In genomic region chr1:160963199-160963598, GRCm38 (mm10) we compare ENCODE assay signal across 29 mouse cellular contexts. TPM values are rescaled to one million over a fixed set of nuclear protein-coding genes. Genes with fewer than 3 reads are reported as not detected.
DNase-seq lines count a peak whose midpoint lies in the region; ATAC-seq and TF ChIP-seq lines count a peak whose summit lies in the region.
"Had no signal": no experiment of that assay in that cellular context is flagged by ENCODE, and none has a peak within 500 bp of the region (broad histone marks: within the 10 kb centered on the region; RNA-seq: fewer than 3 reads in every experiment).

No protein-coding gene starts in this region.

- no peak for TF ChIP-seq POLR2A in MEL (IDR thresholded peaks at IDR 0.05; ENCODE audit: control insufficient read depth in 1 of 2, insufficient read depth in 1 of 2, low read depth in 1 of 2, low read length in 2 of 2, poor library complexity in 1 of 2)

- DNase-seq in liver, embryonic 13.5 days, result no peak
- DNase-seq in liver, result no peak
- peak; percentile 28 for DNase-seq in 416B (ENCODE audit: low read depth)
- DNase-seq in MEL (ENCODE audit: low read depth, low spot score), result peak; percentile 90
- no peak for DNase-seq in midbrain, embryonic 11.5 days (ENCODE audit: low spot score, missing footprints)
- no peak for DNase-seq in heart, adult 11 months
- DNase-seq: adrenal gland, adult 8-10 months; adrenal gland, postnatal 25 days; cerebellum, adult 18-20 months; cerebellum, adult 9-10 months; cerebellum, postnatal 14 days; forebrain, postnatal 0 days; gastrocnemius, adult 2 months; gastrocnemius, postnatal 14 days; heart, adult 18-20 months; heart, postnatal 10 days; heart, postnatal 4 days had no signal

- no peaks in the 10 kb centered on the region for H3K9me3 ChIP-seq in liver, embryonic 13.5 days (replicated peaks)
- H3K9me3 ChIP-seq in MEL (replicated peaks; ENCODE audit: insufficient read depth, low read length), result no peaks in the 10 kb centered on the region
- no peaks in the 10 kb centered on the region for H3K9me3 ChIP-seq in midbrain, embryonic 11.5 days (ENCODE audit: control insufficient read depth, low read length)
- no peaks in the 10 kb centered on the region for H3K9me3 ChIP-seq in midbrain, embryonic 13.5 days
- H3K9me3 ChIP-seq: embryonic facial prominence, embryonic 12.5 days; embryonic facial prominence, embryonic 15.5 days; heart, embryonic 12.5 days; heart, embryonic 15.5 days had no signal

- no peaks in the 10 kb centered on the region for H3K79me2 ChIP-seq in MEL (ENCODE audit: control insufficient read depth, insufficient read depth, low read length, poor library complexity)

- 0 out of 2 replicates have a peak, but pooled peaks have one; percentile 31 for ATAC-seq in liver, embryonic 13.5 days (ENCODE audit: low read depth)
- peak; percentile 72 for ATAC-seq in common myeloid progenitor, adult 5-6 weeks (replicated peaks; ENCODE audit: low read depth, poor library complexity, severe bottlenecking)
- ATAC-seq in midbrain, embryonic 11.5 days (ENCODE audit: low FRiP score), result no peak
- ATAC-seq in midbrain, embryonic 13.5 days, result no peak
- ATAC-seq: activated CD4-positive, CD25-positive, alpha-beta regulatory T cell, adult 4 months; CD4-positive, CD25-positive, alpha-beta regulatory T cell, adult 4 months; forebrain, embryonic 14.5 days; forebrain, postnatal 0 days; hindbrain, postnatal 0 days; inflammation-experienced regulatory T-cells, adult 6 months had no signal

- TF ChIP-seq RAD21 in MEL (IDR thresholded peaks at IDR 0.05; ENCODE audit: low read depth, low read length), result no peak

- no peaks in the 10 kb centered on the region for H3K27me3 ChIP-seq in liver, embryonic 13.5 days
- no peaks in the 10 kb centered on the region for H3K27me3 ChIP-seq in MEL (ENCODE audit: control insufficient read depth in 1 of 2, insufficient read depth in 2 of 2, low read length in 2 of 2)
- H3K27me3 ChIP-seq in midbrain, embryonic 11.5 days (ENCODE audit: control insufficient read depth, insufficient read depth, low read length), result no peaks in the 10 kb centered on the region
- H3K27me3 ChIP-seq in midbrain, embryonic 13.5 days, result no peaks in the 10 kb centered on the region
- H3K27me3 ChIP-seq: embryonic facial prominence, embryonic 12.5 days; embryonic facial prominence, embryonic 15.5 days; heart, embryonic 12.5 days; heart, embryonic 15.5 days had no signal

- no peak overlapping the region for H3K4me2 ChIP-seq in liver, embryonic 13.5 days
- no peak overlapping the region for H3K4me2 ChIP-seq in midbrain, embryonic 11.5 days
- no peak overlapping the region for H3K4me2 ChIP-seq in midbrain, embryonic 13.5 days (replicated peaks)
- H3K4me2 ChIP-seq: embryonic facial prominence, embryonic 12.5 days; embryonic facial prominence, embryonic 15.5 days; heart, embryonic 12.5 days; heart, embryonic 15.5 days; hindbrain, embryonic 14.5 days had no signal

- peak; percentile 96 for TF ChIP-seq EP300 in MEL (IDR thresholded peaks at IDR 0.05; ENCODE audit: low read depth in 1 of 2, low read length in 2 of 2)

- no peak overlapping the region for H3K4me3 ChIP-seq in liver, embryonic 13.5 days (replicated peaks)
- no peak overlapping the region for H3K4me3 ChIP-seq in MEL (ENCODE audit: control insufficient read depth in 1 of 2, insufficient read depth in 1 of 2, low read depth in 2 of 2, low read length in 2 of 2)
- no peak overlapping the region for H3K4me3 ChIP-seq in midbrain, embryonic 11.5 days (ENCODE audit: low read depth, low read length)
- H3K4me3 ChIP-seq in midbrain, embryonic 13.5 days (replicated peaks), result no peak overlapping the region
- H3K4me3 ChIP-seq: embryonic facial prominence, embryonic 12.5 days; embryonic facial prominence, embryonic 15.5 days; gastrocnemius, adult 2 months; heart, embryonic 12.5 days; heart, embryonic 15.5 days had no signal

- no peak overlapping the region for H3K9ac ChIP-seq in liver, embryonic 13.5 days
- H3K9ac ChIP-seq in MEL (ENCODE audit: control insufficient read depth, low read depth, low read length, poor library complexity, severe bottlenecking), result no peak overlapping the region
- H3K9ac ChIP-seq in midbrain, embryonic 11.5 days (ENCODE audit: low read length), result no peak overlapping the region
- no peak overlapping the region for H3K9ac ChIP-seq in midbrain, embryonic 13.5 days (replicated peaks)
- H3K9ac ChIP-seq: embryonic facial prominence, embryonic 12.5 days; embryonic facial prominence, embryonic 15.5 days; forebrain, postnatal 0 days; heart, embryonic 12.5 days; heart, embryonic 15.5 days; hindbrain, embryonic 14.5 days had no signal

- TF ChIP-seq CTCF in MEL (IDR thresholded peaks at IDR 0.05 in 2 of 3, conservative IDR thresholded peaks at IDR 0.05 in 1 of 3; ENCODE audit: control insufficient read depth in 1 of 3, insufficient read depth in 1 of 3, low read depth in 2 of 3, low read length in 3 of 3, poor library complexity in 1 of 3, severe bottlenecking in 1 of 3), result no peak

- 70% methylated on average over 7 of the region's 7 CpGs for WGBS in liver, embryonic 13.5 days (ENCODE audit: insufficient replicate concordance)
- 93% methylated on average over 7 of the region's 7 CpGs for WGBS in midbrain, embryonic 11.5 days
- WGBS in midbrain, embryonic 13.5 days, result 90% methylated on average over 7 of the region's 7 CpGs

- peaks cover 76% of the 10 kb centered on the region for H3K36me3 ChIP-seq in liver, embryonic 13.5 days
- peaks cover 22 to 54% of the 10 kb centered on the region in 2 experiments for H3K36me3 ChIP-seq in MEL (ENCODE audit: control insufficient read depth in 1 of 2, insufficient read depth in 2 of 2, low read length in 2 of 2)
- H3K36me3 ChIP-seq in midbrain, embryonic 11.5 days (ENCODE audit: control insufficient read depth, insufficient read depth, low read length), result peaks cover 17% of the 10 kb centered on the region
- peaks cover 76% of the 10 kb centered on the region for H3K36me3 ChIP-seq in midbrain, embryonic 13.5 days

- no peaks in the 10 kb centered on the region for H3K4me1 ChIP-seq in liver, embryonic 13.5 days (replicated peaks)
- peaks cover 9 to 17% of the 10 kb centered on the region in 2 experiments for H3K4me1 ChIP-seq in MEL (ENCODE audit: control insufficient read depth in 1 of 2, insufficient read depth in 2 of 2, low read length in 2 of 2)
- no peaks in the 10 kb centered on the region for H3K4me1 ChIP-seq in midbrain, embryonic 11.5 days (ENCODE audit: control insufficient read depth, insufficient read depth, low read length)
- no peaks in the 10 kb centered on the region for H3K4me1 ChIP-seq in midbrain, embryonic 13.5 days (replicated peaks)
- H3K4me1 ChIP-seq: embryonic facial prominence, embryonic 12.5 days; embryonic facial prominence, embryonic 15.5 days; heart, embryonic 12.5 days; heart, embryonic 15.5 days had no signal

- H3K27ac ChIP-seq in liver, embryonic 13.5 days, result no peak overlapping the region
- peak overlapping the region; percentile 44 for H3K27ac ChIP-seq in MEL (ENCODE audit: control insufficient read depth, low read depth, low read length)
- H3K27ac ChIP-seq in midbrain, embryonic 11.5 days (ENCODE audit: low read depth, low read length), result no peak overlapping the region
- H3K27ac ChIP-seq in midbrain, embryonic 13.5 days, result no peak overlapping the region
- H3K27ac ChIP-seq: embryonic facial prominence, embryonic 12.5 days; embryonic facial prominence, embryonic 15.5 days; gastrocnemius, adult 2 months; heart, embryonic 15.5 days; hindbrain, embryonic 14.5 days; hindbrain, postnatal 0 days had no signal

TF ChIP-seq in MEL, 35 proteins besides CTCF, POLR2A, EP300 and RAD21 (continues in another document):
- TF ChIP-seq TAL1 (IDR thresholded peaks at IDR 0.05; ENCODE audit: low read length), result peak; percentile 87
- TF ChIP-seq USF1 (IDR thresholded peaks at IDR 0.05; ENCODE audit: low read depth, low read length), result no peak
- peak; percentile 91 for TF ChIP-seq TCF12 (IDR thresholded peaks at IDR 0.05; ENCODE audit: low read depth, low read length)
- peak; percentile 74; the same call in 1 of the 2 replicates for TF ChIP-seq MAFK (IDR thresholded peaks at IDR 0.05; ENCODE audit: borderline replicate concordance, low read depth, low read length)
- peak; percentile 78 for TF ChIP-seq MXI1 (IDR thresholded peaks at IDR 0.05; ENCODE audit: low read depth, low read length)
- TF ChIP-seq MAX (IDR thresholded peaks at IDR 0.05; ENCODE audit: low read length), result peak; percentile 73
- TF ChIP-seq SMC3 (IDR thresholded peaks at IDR 0.05; ENCODE audit: low read depth, low read length), result no peak
- TF ChIP-seq JUND (IDR thresholded peaks at IDR 0.05; ENCODE audit: low read depth, low read length), result peak; percentile 80; the same call in 1 of the 2 replicates
- no peak; the same call in 1 of the 2 replicates for TF ChIP-seq CHD2 (IDR thresholded peaks at IDR 0.05; ENCODE audit: low read length)
- 0 out of 2 replicates have a peak, but pooled peaks have one; percentile 29 for TF ChIP-seq TBP (IDR thresholded peaks at IDR 0.05; ENCODE audit: low read depth, low read length)
- peak; percentile 87 for TF ChIP-seq SIN3A (IDR thresholded peaks at IDR 0.05; ENCODE audit: low read length)
- TF ChIP-seq GABPA (IDR thresholded peaks at IDR 0.05; ENCODE audit: low read depth, low read length), result peak; percentile 51; the same call in 1 of the 2 replicates
- TF ChIP-seq MEF2A (IDR thresholded peaks at IDR 0.05; ENCODE audit: extremely low read depth, insufficient replicate concordance, low read depth, low read length, poor library complexity, severe bottlenecking), result no peak
- TF ChIP-seq GATA1 (IDR thresholded peaks at IDR 0.05; ENCODE audit: low read depth, low read length), result peak; percentile 95

RNA-seq across cellular contexts. Expression of gene Serpinc1, which starts 15.2 kb away (rescaled TPM):
- polyA plus RNA-seq in liver, embryonic 13.5 days (2015; fragmentation: Nextera tagmentation; extraction: Ambion mirVana), result 326 and 385 TPM in 2 replicates
- total RNA-seq in MEL (2012; rRNA removed), result 0.19 and 0.20 TPM in 2 replicates
- 1 to 10 TPM in 1 of 2 experiments, not detected in 1; 1.3 TPM for polyA plus RNA-seq in MEL (2012; ENCODE audit: insufficient read depth in 1 of 2, insufficient read length in 2 of 2, low read depth in 1 of 2, low replicate concordance in 2 of 2, missing spikeins in 1 of 2)
- 0.34 and 0.82 TPM in 2 replicates for total RNA-seq in common myeloid progenitor, adult 5-6 weeks (2017)
- 1.4 and 1.9 TPM in 2 replicates for polyA plus RNA-seq in midbrain, embryonic 11.5 days (2014; fragmentation: Nextera tagmentation; extraction: Ambion mirVana)
- polyA plus RNA-seq in midbrain, embryonic 13.5 days (2015; fragmentation: Nextera tagmentation; extraction: Ambion mirVana), result 3.8 and 4.1 TPM in 2 replicates

RNA-seq across cellular contexts. Expression of gene Rc3h1, which starts 57.0 kb away (rescaled TPM):
- polyA plus RNA-seq in liver, embryonic 13.5 days (2015; fragmentation: Nextera tagmentation; extraction: Ambion mirVana), result 3.8 and 4.3 TPM in 2 replicates
- 14.2 and 15.2 TPM in 2 replicates for total RNA-seq in MEL (2012; rRNA removed)
- polyA plus RNA-seq in MEL (2012; ENCODE audit: insufficient read depth in 1 of 2, insufficient read length in 2 of 2, low read depth in 1 of 2, low replicate concordance in 2 of 2, missing spikeins in 1 of 2), result 1 to 10 TPM in 1 of 2 experiments, not detected in 1; 6.2 TPM
- 27.2 and 34.9 TPM in 2 replicates for total RNA-seq in common myeloid progenitor, adult 5-6 weeks (2017)
- 8.6 and 8.8 TPM in 2 replicates for polyA plus RNA-seq in midbrain, embryonic 11.5 days (2014; fragmentation: Nextera tagmentation; extraction: Ambion mirVana)
- polyA plus RNA-seq in midbrain, embryonic 13.5 days (2015; fragmentation: Nextera tagmentation; extraction: Ambion mirVana), result 8.5 and 9.1 TPM in 2 replicates

Comparison
In these comparisons a context has a peak if more than half of its experiments do, and no peak if none do; other contexts are left out.
1. ATAC-seq: peak in liver, embryonic 13.5 days (single experiment) and common myeloid progenitor, adult 5-6 weeks (single experiment); none in midbrain, embryonic 11.5 days (single experiment) and midbrain, embryonic 13.5 days (single experiment).
2. DNase-seq: peak in 416B (single experiment) and MEL (single experiment); none in liver, embryonic 13.5 days (single experiment), liver (single experiment), midbrain, embryonic 11.5 days (single experiment) and heart, adult 11 months (single experiment).